Mouse (Mus musculus): ENCODE results near the gene Arhgef9.

DNA sequence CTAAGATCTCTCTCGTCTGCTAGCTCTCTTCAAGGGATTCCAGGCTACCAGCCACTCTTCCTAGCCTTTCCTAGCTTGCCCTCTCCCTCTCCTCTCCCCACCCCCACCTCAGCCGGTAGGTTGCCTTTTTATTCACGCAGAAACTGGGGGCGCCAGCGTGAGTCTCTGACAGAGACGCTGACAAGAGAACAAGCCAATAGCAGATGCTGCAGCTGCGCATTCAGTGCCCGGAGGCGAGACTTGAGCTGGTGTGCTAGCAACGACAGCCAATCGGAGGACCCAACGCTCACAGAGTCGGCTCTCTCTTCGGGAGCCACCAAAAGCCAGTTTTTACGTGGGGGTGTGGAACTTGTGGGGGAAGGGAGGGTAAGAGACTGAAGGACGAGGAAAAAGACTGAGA lies 30.3 kb downstream of the Arhgef9 start:
- TF ChIP-seq FLI1 (IDR thresholded peaks at IDR 0.05; ENCODE audit: low read length) (no peak), GATA1 (IDR thresholded peaks at IDR 0.05; ENCODE audit: borderline replicate concordance, low read length) (no peak)
